Mouse (Mus musculus): ENCODE data around the gene Git1. TPM values are rescaled to one million over a fixed set of nuclear protein-coding genes. Genes with fewer than 3 reads are reported as not detected.

Gene Git1
- not detected in 2 replicates for polyA plus RNA-seq (2012; ENCODE audit: insufficient read depth, insufficient read length, low replicate concordance, missing spikeins)

DNA sequence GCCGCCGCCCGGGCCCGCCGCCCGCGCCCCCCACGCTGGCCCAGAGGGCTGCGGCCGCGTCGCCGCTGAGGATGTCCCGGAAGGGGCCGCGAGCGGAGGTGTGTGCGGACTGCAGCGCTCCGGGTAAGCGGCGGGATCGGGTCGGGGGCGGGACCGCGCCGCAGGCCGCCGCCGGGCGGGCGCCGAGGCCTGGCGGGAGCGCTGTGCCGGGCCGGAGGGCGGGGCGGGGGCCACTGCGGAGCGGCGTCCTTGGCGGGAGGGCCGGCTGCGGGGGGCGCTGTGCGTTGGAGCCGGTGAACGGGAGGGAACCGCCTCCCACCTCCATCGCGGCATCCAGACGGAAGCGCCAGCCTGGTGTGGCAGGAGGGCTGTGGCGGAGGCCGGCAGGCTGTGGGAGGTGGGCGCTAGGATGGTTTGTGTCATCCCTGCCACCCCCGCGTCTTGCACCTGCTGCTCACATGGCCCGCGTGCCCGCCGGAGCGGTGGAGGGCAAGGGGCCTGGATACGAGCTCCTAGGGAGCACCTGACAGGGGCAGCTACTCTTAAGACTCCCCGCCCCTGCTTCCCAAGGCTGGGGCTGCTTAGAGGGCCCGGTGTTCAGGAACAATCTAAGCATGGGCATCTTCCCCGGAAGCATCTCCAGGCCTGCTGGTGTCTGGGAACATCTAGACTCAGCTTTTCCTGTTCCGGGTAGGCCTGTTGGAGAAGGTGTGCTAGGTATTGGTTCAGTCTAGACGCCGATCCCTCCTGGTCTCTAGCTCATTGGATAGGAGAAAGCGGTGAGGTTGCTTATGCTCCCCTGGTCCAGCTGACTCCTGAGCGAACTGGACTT is at the start of gene Git1:
TSS of gene Git1 (plus strand) at position 51 of the 832 bp plus-strand sequence.
- Histone ChIP-seq H3K27ac (ENCODE audit: insufficient read depth, low read depth, low read length) (peak within 1 kb of the TSS; percentile 96), H3K4me1 (ENCODE audit: control insufficient read depth, insufficient read depth, low read length) (peaks cover 52% of the 10 kb centered on the region), H3K4me3 (ENCODE audit: insufficient read depth, low read depth, low read length) (peak within 1 kb of the TSS; percentile 89)
- 2% methylated on average over 71 of the region's 74 CpGs for WGBS
- TF ChIP-seq POLR2A (IDR thresholded peaks at IDR 0.05; ENCODE audit: insufficient read depth, low read depth, low read length) (no peak), CTCF (IDR thresholded peaks at IDR 0.05; ENCODE audit: insufficient read depth, low read depth, low read length) (no peak)

DNA sequence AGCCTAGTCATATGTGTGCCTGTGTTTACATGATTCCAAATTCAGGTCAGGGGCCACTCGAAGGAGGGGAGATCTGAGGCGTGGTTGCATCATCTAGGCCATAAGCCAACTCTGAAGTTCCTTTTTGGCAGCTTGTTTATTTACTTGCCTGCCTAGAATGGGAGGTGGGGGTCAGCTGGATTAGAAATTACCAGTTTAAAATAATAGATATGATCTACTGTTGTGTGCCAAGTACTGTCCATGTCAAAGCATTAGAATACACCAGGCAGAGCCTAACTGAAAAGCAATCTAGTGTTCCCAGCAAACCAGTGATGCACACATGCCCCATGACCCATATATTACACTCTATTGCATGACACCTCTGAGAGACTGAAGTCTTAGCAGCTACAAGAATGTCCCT is 48.4 kb upstream of the Git1 start:
- 44% methylated on average over 2 of the region's 2 CpGs for WGBS
- no peak overlapping the region for H3K4me3 ChIP-seq (ENCODE audit: insufficient read depth, low read depth, low read length)
- no peak overlapping the region for H3K27ac ChIP-seq (ENCODE audit: insufficient read depth, low read depth, low read length)
- no peak for TF ChIP-seq CTCF (IDR thresholded peaks at IDR 0.05; ENCODE audit: insufficient read depth, low read depth, low read length)
- no peak for TF ChIP-seq POLR2A (IDR thresholded peaks at IDR 0.05; ENCODE audit: insufficient read depth, low read depth, low read length)
- no peaks in the 10 kb centered on the region; the same call in 1 of the 2 replicates for H3K4me1 ChIP-seq (ENCODE audit: control insufficient read depth, insufficient read depth, low read length)

DNA sequence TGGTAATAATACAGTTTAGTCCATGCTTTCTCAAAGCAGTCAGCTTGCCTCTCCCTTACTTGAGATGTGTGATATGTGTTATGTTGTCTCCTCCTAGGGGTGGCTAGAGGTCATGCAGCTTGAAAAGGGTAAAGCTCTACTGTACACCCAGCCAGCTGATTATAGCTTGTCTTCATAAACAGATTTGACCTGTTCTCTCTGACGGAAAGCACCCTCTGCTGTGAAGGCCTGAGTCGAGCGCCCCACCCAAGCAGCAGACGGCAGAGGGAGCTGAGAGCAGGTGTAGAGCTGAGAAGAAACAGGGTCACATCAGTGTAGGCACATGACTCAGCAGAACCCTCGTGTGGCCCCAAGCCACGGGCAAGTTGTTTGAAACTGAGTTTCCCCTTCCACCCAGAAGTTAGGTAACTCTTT is 46.7 kb upstream of the Git1 start:
- H3K4me3 ChIP-seq (ENCODE audit: insufficient read depth, low read depth, low read length): no peak overlapping the region
- H3K4me1 ChIP-seq (ENCODE audit: control insufficient read depth, insufficient read depth, low read length): no peaks in the 10 kb centered on the region; the same call in 1 of the 2 replicates
- H3K27ac ChIP-seq (ENCODE audit: insufficient read depth, low read depth, low read length): no peak overlapping the region
- 37% methylated on average over 6 of the region's 6 CpGs for WGBS
- TF ChIP-seq CTCF (IDR thresholded peaks at IDR 0.05; ENCODE audit: insufficient read depth, low read depth, low read length) (no peak), POLR2A (IDR thresholded peaks at IDR 0.05; ENCODE audit: insufficient read depth, low read depth, low read length) (no peak)

DNA sequence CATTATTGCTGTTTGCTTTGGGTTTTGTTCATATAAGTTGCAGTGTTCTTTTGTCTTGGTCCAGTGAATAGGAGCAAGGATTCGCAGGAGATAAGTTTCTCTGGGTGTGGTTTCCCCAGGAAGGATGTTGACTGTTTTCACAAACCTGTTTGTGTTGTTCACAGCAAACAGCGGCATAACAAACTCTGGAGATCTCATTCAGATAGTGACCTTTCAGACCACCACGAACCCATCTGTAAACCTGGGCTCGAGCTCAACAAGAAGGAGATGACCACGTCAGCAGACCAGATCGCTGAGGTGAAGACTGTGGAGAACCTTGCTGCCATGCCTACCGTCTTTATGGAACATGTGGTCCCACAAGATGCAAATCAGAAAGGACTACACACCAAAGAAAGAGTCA is 44.1 kb upstream of the Git1 start:
- Histone ChIP-seq H3K4me1 (ENCODE audit: control insufficient read depth, insufficient read depth, low read length) (no peaks in the 10 kb centered on the region; the same call in 1 of the 2 replicates), H3K27ac (ENCODE audit: insufficient read depth, low read depth, low read length) (no peak overlapping the region), H3K4me3 (ENCODE audit: insufficient read depth, low read depth, low read length) (no peak overlapping the region)
- no peak for TF ChIP-seq CTCF (IDR thresholded peaks at IDR 0.05; ENCODE audit: insufficient read depth, low read depth, low read length)
- no peak for TF ChIP-seq POLR2A (IDR thresholded peaks at IDR 0.05; ENCODE audit: insufficient read depth, low read depth, low read length)
- WGBS: 93% methylated on average over 7 of the region's 7 CpGs

DNA sequence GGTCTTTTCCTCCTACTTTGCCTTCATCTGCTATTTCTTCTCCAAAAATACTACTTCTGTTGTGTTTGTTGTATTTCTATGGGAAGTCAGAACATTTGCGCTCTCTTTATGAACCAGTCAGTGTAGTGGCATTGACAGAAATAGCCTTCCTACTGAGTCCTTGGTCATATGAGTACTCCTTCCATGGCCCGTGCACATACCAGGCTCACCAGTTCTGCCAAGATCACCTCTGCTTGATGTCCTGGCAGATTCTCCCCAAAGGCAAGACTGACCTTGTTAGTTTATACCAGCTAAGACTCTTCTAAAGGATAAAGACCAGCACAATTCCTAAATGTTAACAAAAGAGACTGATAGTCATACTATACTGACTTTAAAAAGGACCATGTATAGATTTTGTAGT is 41.7 kb upstream of the Git1 start:
- H3K27ac ChIP-seq (ENCODE audit: insufficient read depth, low read depth, low read length): no peak overlapping the region
- H3K4me1 ChIP-seq (ENCODE audit: control insufficient read depth, insufficient read depth, low read length): peaks cover under 1% of the 10 kb centered on the region; the same call in 1 of the 2 replicates
- 96% methylated on average over 2 of the region's 2 CpGs for WGBS
- no peak overlapping the region for H3K4me3 ChIP-seq (ENCODE audit: insufficient read depth, low read depth, low read length)
- TF ChIP-seq CTCF (IDR thresholded peaks at IDR 0.05; ENCODE audit: insufficient read depth, low read depth, low read length): no peak
- TF ChIP-seq POLR2A (IDR thresholded peaks at IDR 0.05; ENCODE audit: insufficient read depth, low read depth, low read length): no peak

DNA sequence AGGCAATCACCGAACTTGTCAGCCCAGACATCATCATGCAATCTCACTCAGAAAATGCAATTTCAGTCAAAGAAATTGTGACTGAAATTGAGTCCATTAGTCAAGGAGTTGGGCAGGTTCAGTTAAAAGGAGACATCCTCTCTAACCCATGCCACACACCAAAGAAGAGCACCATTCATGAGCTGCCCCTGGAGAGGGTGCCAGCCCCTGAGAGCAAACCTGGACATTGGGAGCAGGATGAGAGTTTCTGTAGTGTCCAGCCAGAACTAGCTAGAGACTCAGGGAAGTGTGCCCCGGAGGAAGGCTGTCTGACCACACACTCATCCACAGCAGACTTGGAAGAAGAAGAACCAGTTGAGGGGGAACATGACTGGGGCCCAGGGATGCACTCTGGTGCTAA is 40.0 kb upstream of the Git1 start:
- Histone ChIP-seq H3K4me1 (ENCODE audit: control insufficient read depth, insufficient read depth, low read length) (0 out of 2 replicates have a peak, but pooled peaks cover 2% of the 10 kb centered on the region), H3K4me3 (ENCODE audit: insufficient read depth, low read depth, low read length) (no peak overlapping the region), H3K27ac (ENCODE audit: insufficient read depth, low read depth, low read length) (no peak overlapping the region)
- no peak for TF ChIP-seq CTCF (IDR thresholded peaks at IDR 0.05; ENCODE audit: insufficient read depth, low read depth, low read length)
- no peak for TF ChIP-seq POLR2A (IDR thresholded peaks at IDR 0.05; ENCODE audit: insufficient read depth, low read depth, low read length)
- 88% methylated on average over 2 of the region's 2 CpGs for WGBS

DNA sequence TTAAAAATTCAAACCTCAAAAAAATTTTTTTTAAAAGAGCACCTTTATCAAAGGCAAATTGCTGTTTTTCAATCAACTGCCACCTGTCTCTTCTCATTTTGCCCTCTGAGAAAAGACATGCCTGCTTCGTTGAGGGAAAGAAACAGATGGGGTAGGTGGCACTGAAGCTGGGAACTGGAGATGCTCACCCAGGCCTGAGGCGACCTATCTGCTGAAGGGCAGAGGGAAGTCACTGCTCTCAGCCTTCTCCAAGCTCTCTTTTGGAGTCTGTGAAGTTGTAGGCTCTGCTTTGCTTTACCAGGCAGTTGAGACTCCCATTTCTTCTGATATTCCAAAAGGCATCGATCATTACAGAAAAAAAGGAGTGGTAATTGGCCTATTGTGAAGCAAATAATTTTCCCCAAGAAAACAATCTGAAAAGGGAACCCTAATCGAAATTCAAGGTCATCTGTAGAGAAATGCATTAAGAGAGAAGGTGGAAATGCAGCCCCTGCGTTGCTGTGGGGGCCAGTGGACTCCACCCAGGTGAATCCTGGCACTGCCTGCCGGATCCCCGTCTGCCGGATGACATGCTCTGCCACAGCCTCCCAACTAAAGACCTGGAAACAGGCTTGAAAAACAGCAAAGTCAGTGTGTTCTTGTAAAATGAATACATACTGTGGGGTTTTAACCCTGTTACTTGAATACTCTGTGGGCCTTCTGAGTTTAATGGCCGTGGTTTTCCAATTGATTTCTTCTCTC is 37.4 kb upstream of the Git1 start:
- TF ChIP-seq CTCF (IDR thresholded peaks at IDR 0.05; ENCODE audit: insufficient read depth, low read depth, low read length) (no peak), POLR2A (IDR thresholded peaks at IDR 0.05; ENCODE audit: insufficient read depth, low read depth, low read length) (no peak)
- 79% methylated on average over 9 of the region's 9 CpGs for WGBS

DNA sequence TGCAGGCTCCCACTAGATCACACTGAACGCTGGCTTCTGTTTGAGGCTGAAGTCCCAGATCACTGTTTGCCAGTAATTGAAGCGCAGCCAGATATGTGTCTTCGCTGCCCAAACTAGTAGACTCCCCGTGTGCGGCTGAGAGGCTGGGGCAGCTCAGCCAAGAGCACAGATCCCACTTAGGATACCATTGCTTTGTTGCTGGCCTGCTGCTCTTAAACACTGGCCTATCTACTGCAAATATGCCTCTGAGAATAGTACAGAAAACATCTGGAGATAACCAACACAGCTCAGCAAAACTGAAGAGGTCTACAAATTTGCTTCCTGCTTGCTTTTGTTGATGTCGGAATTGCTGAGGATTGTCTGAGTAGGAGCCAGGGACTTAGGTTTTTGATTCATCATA is 36.5 kb upstream of the Git1 start:
- H3K27ac ChIP-seq (ENCODE audit: insufficient read depth, low read depth, low read length): no peak overlapping the region
- no peak overlapping the region for H3K4me3 ChIP-seq (ENCODE audit: insufficient read depth, low read depth, low read length)
- no peak for TF ChIP-seq CTCF (IDR thresholded peaks at IDR 0.05; ENCODE audit: insufficient read depth, low read depth, low read length)
- TF ChIP-seq POLR2A (IDR thresholded peaks at IDR 0.05; ENCODE audit: insufficient read depth, low read depth, low read length): no peak
- WGBS: 43% methylated on average over 6 of the region's 6 CpGs
- H3K4me1 ChIP-seq (ENCODE audit: control insufficient read depth, insufficient read depth, low read length): 0 out of 2 replicates have a peak, but pooled peaks cover 2% of the 10 kb centered on the region

More for the DNA sequence above, 37.4 kb upstream of the Git1 start:
- no peak overlapping the region for H3K27ac ChIP-seq (ENCODE audit: insufficient read depth, low read depth, low read length)
- H3K4me1 ChIP-seq (ENCODE audit: control insufficient read depth, insufficient read depth, low read length): 0 out of 2 replicates have a peak, but pooled peaks cover 2% of the 10 kb centered on the region
- H3K4me3 ChIP-seq (ENCODE audit: insufficient read depth, low read depth, low read length): no peak overlapping the region

DNA sequence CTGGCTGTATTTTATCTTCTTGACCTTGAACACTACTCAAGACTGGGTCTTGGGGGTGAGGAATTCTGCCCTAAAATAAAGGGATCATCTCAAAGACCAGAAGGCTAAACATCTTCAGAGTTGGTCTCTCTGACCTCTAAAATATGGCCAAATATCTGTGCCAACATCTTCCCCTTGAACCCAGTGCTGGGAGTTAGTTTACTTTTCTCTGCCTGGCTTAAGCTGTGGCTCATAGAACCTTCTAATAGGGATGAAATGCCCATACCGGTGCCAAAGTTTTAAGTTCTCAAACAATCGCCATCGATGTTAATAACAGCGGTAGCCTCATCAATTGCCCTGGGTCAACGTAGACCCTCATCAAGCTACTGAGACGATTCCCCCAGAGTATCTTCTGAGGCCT is 31.5 kb upstream of the Git1 start:
- H3K4me3 ChIP-seq (ENCODE audit: insufficient read depth, low read depth, low read length): peak overlapping the region; percentile 54
- peaks cover 18% of the 10 kb centered on the region for H3K4me1 ChIP-seq (ENCODE audit: control insufficient read depth, insufficient read depth, low read length)
- no peak overlapping the region for H3K27ac ChIP-seq (ENCODE audit: insufficient read depth, low read depth, low read length)
- TF ChIP-seq POLR2A (IDR thresholded peaks at IDR 0.05; ENCODE audit: insufficient read depth, low read depth, low read length) (no peak), CTCF (IDR thresholded peaks at IDR 0.05; ENCODE audit: insufficient read depth, low read depth, low read length) (no peak)
- WGBS: 5% methylated on average over 6 of the region's 6 CpGs
